Mouse (Mus musculus) CD4-positive, CD25-positive, alpha-beta regulatory T cell, adult 4 months (primary cell): ENCODE measurements around the gene Milr1. TPM values are rescaled to one million over a fixed set of nuclear protein-coding genes. Genes with fewer than 3 reads are reported as not detected.
"Not testable (repeated sequence)": the region's sequence is repeated elsewhere in the genome, so short reads cannot be mapped to it uniquely, and the experiment has no call there.

Experiments used
- ATAC-seq: one replicate; pipeline ENCODE4 v1.8.0; 2017
- polyA plus RNA-seq, 2 experiments: library from polyadenylated mRNA; unstranded; fragments of 100-300 nt; shearing (Covaris generic); gene quantifications; one replicate each; pipeline ENCODE4 v1.2.1; 2017

Milr1 gene
- polyA plus RNA-seq, 2 experiments from 2014 or later, result 9.7 to 14.3 TPM

DNA sequence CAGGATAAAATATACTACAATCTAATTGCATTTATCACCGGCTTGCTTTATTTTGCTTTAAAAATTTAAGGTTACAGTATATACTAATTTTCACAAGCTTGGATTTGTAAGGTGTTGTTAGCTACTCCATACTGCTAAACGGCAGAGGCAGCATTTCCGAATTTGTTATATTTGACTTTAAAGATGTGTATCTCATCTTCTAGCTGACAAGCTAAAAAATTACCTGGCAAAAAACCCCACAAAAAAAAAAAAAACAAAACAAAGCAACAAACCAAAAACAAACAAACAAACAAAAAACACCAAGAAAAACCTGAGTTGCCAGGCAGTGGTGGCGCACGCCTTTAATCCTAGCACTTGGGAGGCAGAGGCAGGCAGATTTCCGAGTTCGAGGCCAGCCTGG, 27.1 kb downstream of the Milr1 start:
- ATAC-seq, result no peak

DNA sequence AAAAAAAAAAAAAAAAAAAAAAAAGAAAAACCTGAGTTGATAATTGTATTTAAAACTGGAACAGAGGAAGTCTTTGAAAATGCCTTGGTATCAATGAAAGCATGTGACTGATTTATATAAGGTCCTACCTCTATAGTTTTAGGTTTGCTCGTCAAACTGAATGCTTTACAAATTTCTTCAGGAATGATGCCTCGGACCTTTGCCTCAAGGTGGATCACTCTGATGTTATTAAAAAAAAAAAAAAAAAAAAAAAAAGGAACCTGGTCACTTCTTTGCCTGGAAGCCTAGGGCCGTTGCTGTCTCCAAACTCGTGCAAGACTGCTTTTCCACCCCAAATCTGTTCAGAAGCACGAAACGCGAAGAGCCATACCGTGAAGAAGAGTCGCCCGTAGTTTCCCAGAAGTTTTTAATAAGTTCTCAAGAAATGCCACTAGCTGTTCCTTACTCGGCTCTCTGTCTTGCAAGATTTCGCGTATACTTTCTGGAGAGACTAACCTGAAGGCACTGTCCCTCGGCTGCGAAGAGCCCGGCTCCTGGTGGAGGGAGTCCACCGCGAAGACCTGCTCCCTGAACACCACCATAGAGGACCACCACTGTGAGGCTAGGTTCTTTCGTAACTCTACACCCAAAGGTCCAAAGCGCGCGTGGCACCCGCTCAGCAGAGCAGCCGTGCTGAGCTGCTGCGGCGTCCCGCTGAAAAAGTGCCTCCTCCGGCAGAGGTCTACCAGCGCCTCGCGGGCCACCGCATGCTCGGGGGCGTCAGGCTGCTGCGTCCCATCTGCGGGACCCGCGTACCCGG, 27.8 kb downstream of the Milr1 start:
- peak; percentile 30 for ATAC-seq

DNA sequence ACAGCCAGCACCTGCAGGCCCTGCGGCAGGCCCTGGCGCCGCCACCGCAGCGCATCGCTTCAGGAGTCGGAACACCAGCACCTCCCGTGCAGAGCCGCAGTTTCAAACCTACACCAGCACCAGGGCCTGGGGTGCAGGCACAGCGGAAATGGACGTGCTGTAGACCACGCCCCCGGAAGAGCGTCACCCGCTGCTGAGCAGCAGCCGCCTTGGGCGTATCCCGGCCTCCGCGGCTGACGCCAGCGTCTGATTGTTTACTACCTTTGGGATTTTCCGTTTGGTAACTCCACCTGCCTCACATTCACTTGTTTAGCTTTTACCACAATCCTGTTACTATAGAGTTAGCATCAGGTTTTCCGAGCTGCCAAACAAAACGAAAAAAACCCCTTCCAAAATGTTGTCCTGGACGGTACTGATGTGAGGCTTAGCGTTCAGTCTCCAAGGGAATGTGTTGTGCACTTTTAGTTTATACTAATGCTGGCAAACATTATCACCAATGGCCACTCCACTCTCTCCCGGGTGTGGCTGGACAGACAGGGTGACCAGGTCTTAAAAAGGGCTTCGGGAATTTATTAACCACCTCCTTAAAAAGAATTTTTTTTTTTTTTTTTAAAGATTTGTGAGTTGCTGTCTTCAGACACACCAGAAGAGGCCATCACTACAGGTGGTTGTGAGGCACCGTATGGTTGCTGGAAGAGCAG, 28.5 kb downstream of the Milr1 start, which contains the start of gene Polg2:
TSS of gene Polg2 (minus strand) at position 150 of the 701 bp plus-strand sequence.
- ATAC-seq, result peak; percentile 85

DNA sequence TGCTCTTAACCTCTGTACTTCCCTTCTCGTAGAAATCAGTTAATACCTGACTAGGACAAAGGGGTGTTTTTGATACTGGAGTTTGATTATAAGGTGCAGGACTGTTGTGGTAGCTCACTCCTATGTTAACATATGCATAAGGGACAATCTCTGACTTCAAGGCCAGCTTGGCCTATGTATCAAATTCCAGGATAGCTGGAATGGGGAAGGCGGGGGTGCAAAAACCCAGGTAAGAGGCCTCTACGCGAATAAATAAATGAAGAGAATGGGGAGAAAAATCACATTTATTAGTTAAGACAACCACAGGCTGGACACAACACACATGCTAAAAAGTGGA, 29.0 kb downstream of the Milr1 start:
- no peak for ATAC-seq

DNA sequence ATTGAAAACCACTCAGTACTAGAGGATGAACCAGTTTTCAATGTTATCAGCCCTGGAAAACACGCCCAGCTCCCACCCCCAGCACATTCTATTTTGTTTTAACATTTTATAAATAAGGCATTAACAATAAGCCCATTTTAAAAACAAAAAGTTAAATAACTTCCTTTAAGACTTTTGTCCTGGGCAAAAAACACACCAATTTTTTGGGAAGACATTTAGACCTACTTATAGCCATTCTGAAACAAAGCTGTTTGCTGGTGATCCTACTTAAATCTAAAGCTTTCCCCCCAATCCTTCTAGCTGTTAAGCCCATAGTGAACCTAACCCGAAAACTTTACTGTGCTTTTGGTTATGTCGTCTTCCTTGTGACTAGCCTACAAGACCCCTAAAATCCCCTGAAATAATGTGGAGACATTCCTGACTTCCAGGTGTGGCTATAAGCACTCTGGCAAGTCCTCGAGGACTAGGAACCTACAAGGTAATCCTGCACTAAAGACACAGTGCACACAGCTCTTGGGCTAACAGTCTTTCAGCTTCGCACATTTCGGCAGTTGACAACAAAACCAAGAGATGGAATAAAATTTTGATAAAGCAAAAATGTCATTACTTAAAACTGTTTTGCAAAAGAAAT, 29.7 kb downstream of the Milr1 start:
- ATAC-seq, result no peak

DNA sequence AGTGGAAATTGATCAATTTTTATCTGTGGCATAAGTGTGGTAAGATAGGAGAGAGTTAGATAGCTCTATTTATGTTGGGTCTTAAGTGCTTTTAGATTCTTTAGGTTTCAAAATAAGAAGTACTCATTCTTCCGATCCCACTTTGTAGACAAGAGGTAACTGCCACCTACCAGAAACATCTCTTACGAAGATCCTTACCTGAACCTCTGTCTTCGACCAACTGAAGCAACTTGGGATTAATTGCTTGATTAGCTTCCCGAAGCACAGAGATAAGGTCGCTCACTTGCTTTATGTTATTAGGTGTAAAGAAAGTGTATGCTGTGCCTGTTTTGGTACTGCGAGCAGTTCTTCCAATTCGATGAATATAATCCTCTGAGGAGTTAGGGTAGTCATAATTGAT, 31.2 kb downstream of the Milr1 start:
- ATAC-seq, result not testable (repeated sequence)

DNA sequence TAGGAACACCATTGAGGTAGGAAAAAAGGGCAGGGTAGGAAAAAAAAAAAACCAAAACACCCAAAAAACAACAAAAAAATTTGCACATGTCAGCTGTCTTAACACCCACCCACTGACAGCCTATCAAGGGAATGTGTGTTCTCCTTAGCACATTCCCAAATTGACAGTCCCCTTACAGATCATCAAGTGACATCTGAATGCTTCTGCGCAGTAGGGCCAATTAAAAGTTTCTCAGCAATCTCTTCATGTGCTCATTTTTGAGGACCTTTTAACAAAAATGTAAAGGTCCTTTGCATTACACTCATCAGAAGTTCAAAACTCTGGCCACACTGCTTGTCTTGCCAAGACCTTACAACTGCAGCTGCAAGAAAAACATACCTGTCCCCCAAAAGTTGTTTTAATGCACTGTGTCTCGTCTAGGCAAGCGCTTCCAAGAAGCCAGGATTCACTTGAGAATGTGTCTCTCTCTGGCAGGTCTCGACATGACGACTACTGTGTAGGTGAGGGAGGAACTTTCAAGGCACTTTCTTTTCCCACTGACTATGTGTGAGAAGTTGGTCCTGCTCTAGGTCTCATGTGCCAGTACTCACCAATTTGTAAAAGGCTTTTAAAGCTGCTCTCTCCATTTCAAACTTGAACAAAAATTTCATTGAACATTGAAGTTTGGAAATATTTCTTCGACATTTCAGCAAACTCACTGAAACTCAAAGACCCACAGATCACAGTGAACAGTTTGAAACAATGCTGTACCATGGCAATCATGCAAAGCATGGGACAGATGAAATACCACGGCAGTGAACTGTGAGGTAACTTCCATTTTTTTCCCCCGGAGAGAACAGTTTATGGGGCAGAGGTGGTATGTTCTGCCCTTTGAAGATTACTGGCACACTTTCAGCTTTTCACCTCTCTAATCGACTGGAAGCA, 32.1 kb downstream of the Milr1 start:
- ATAC-seq, result no peak

DNA sequence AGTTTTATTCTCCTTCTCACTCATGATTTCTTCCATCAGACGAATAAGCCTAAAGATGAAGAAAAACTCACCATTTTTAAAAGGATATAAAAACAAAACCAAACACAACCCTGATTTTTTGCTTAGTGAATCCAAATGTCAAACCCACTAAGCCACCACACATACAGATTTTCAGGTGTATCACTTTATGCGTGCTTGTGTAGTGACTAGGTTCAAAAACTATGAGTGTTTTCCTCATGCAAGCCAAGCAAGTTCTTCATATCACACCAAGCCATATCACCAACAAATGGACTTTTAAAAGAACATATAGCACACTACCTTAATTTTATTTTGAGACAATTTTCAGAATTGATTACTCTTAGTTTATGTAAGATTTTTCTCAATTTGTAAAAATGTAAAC, 33.5 kb downstream of the Milr1 start:
- no peak for ATAC-seq

DNA sequence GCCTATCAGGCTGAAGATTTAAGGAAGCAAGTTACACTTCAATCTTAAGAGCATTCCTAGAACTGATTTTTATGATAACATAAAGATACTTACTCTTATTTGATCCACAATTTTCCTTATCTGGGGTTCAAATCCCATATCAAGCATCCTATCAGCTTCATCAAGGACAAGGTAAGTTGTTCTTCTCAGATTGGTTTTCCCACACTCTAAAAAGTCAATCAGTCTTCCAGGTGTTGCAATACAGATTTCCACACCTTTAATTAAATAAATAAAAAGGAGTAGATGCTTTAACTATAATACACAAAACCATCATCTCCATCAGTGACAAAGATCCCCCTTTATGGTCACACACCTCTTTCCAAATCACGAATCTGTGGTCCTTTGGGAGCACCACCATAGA, 34.0 kb downstream of the Milr1 start:
- ATAC-seq, result no peak

DNA sequence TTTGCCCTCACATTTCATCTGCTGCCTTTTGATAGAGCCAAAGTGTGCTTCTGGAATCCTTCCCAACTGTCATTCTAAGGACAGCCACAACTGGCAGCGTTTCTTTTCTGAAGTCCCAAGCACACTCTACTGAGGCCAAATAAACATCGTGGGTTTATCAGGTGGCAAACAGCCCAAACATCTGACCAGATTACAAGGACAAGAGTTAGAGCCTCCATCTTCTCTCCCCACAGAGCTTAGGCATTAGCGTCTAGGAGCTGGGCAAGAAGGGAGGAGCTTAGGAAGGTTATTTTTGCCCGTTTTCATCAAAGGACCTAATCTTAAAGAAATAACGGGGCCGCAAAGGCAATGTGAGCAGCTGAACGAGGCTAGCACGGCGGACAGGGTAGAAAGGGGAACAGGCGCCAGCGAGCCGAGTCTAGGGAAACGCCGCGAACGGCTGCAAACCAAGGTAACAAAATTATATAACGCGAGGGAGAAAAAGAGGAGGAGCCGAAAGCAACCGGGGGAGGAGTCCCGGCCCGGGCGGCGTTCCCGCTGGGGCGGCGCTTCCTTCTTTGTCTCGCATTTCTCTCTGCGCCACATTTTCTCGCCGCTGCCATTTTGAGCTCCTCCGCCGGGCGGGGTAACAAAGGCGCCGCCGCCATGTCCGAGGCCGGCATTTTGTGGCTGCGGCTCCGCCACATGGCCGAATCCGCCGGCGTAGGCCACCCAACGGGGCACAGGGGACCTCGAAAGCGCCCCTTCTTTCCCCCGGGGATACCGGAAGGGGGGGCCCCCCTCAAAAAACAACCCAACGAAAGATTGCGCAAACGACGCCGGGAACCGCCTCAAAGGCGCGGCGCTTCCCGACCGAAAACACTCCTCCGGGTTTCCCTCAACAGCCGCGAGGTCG, 36.4 kb downstream of the Milr1 start:
- ATAC-seq, result peak; percentile 28

DNA sequence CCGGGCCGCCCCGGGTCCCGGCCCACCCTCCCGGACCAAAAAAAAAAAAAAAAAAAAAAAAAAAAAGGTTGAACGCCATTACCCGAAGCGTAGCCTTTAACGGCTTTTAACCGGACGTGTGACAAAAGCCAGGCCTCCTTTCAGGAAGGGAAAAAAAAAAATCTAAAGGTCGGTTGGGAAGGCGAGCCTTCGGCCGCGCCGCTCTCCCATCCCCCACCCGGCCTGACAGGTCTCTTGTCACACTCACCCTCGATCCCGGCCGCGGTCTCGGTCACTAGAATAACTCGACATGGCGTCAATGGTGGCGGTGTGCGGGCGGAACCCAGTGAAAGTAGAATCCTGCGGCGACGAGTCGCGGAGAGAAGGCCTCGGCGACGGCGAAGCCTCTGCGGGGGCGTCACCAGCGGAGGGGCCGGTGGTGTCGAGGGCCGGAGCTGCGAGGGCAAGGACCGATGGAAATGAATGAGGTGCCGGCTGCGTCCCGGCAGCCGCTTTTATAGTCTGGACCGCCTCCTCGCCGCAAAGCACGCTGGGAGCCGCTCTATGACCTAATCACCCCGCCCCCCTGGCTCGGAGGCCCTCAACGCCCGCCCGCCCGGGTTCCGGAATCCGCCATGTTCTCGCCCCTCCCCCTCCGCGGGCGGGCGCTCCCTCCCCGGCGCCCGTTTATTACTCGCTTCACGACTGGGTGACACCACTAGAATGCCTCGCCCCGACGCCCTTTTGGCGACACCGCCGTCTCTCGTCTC, 37.2 kb downstream of the Milr1 start:
- ATAC-seq, result peak; percentile 42

DNA sequence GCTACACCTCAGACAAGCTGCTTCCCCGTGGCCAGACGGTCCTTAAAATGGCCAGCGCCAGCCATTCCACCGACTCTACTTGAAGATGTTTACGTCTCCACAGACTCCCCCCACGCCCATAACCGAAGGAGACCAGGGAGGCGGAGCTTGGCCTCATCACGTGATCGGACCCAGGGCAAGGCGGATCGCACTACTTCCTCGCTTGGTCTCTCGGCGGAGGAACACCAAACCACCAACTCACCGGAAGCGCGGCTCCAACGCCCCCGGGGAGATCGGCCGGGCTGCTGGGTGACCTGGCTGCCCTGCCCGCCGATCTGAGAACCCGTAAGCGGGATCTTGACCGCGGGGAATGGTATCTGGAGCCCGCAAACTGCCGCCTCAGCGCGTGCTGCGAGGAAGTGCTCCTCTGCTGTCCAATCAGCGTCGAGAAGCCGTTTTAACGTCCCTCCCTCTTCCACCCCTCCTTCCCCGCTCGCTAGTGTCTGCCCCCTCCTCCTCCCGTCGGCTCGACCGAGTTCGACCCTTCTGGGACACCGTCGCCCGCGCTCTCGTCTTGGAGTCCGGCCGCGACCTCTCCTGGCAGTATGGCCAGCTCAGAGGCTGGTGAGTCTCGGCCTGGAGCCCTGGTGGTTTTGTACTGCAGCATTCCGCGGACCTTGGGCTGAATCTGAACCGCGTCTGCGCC, 37.9 kb downstream of the Milr1 start, which contains the start of the genes Ddx5 and Cep95:
TSS of gene Ddx5 (minus strand) at position 411 of the 685 bp plus-strand sequence.
TSS of gene Cep95 (plus strand) at position 478 of the 685 bp plus-strand sequence.
- ATAC-seq, result peak; percentile 65

DNA sequence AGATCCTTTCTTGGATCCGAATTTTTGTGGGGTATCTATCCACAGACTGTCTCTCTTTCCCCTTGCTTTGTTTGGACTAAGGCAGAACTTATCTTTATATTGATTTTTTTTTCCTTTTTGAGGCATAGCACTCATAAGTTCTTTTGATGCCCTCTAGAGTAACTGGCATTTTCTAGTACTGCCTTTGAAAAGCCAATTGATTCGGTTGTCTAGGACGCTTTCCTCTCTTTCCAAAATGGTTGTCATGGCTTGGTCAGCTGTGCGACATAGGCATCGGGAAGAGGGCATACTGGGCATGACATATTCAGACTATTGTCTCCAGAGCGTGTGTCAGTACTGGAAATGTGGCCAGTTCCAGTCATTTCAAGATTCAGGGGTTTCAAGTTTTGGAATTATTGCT, 38.6 kb downstream of the Milr1 start:
- ATAC-seq, result no peak

DNA sequence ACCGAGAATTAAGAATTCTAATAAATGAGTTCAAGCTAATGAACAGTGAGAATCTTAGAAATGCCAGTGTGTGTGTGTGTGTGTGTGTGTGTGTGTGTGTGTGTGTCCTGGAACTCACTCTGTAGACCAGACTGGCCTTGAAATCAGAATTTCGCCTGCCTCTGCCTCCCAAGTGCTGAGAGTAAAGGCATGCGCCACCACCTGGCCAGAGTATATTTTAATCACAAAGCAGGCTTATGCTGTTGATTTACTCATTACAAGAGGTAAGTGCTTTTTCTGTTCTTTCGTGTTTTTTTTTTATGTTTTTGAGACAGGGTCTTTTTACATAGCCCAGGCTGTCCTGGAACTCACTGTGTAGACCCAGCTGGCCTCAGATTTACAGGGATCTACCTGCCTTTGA, 42.8 kb downstream of the Milr1 start:
- ATAC-seq, result no peak

DNA sequence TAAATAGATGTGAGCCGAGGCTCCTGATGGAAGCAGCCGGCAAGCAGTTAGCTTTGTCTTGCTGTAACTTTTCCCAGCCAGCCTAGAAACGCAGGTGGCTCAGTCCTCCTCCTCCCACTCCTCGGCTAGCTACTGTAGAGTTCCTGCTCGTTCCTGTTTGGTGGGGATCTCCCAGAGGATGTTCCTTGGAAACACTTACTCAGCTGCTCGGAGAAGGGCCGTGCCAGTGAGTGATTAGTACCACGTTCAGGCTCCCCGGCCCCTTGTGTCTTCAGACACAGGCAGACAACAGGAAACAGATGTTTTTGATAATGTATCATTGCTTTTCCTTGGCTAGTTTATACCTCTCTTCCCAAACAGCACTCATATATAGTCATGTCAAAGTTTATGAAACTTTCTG, 44.7 kb downstream of the Milr1 start:
- ATAC-seq, result no peak

DNA sequence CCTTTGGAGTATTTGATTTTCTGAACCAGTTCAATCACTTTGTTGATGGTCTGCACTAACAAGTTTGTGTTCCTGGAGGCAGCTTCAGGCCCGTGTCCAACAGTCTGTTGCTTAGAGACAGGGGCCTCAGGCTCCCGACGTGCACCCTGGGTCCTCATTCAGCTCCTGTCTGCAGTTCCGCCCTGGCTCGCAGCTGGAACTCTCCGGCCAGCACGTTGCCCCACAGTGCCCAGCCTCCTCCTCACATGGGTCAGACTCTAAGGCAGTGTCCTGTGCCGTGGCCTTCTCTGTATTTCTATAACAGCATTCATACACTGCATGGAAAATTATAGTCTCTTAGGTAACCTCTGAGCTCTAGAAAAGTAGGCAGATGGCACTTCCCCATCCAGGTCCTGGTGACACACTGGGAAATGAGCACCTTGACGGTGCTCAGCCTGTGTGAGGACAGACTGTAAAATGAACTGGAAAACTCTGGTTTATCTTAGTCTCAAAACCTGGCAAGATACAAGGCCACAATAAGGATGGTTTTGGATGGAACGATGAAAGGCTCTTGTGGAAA, 51.1 kb downstream of the Milr1 start:
- ATAC-seq, result no peak

DNA sequence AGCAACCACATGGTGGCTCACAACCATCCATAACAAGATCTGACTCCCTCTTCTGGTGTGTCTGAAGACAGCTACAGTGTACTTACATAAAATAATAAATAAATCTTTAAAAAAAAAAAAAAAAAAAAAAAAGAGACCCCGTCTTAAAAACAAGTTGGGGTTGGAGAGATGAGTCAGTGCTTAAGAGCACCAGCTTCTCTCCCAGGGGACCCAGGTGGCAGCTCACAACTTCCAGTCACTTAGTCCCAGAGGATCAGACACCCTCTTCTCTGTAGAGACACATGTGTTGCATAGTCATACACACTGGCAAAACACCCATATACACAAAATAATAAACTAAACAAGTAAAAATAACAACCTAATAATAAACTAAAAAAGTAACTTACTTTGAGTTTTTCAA, 56.4 kb downstream of the Milr1 start:
- ATAC-seq, result not testable (repeated sequence)

DNA sequence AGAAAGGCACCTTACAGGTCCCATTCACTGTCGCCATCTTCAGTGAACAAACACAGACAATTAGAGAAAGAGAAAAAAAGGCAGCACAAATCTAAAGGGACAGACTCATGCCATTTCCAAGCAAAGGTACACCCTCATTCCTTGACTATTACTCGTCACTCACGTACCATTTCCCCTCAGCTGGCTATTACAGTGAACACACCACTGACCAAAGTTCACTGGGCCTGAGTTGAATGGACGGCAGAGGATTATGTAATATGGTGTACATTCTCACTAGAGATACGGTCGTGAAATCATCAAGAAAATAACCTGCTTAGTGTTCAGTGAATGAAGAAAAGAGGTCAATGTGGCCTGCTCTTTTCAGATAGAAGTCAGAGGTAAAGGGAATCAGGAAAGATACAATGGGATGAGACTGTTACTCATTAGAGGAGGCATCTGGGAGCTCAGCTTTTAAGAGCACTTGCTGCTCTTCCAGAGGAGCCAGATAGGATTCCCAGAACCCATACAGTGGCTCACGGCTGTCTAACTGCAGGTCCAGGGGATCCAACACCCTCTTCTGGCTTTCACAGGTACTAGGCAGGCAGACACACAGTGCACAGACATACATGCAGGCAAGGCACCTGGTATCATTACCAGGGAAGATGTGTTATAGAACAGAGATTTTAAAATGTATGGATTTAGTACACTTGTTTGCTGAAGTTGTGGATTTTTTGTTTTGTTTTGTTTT, 61.5 kb downstream of the Milr1 start:
- ATAC-seq, result no peak
